Mouse (Mus musculus): ENCODE results near the gene Rnf130. TPM values are rescaled to one million over a fixed set of nuclear protein-coding genes. Genes with fewer than 3 reads are reported as not detected.
A peak's percentile ranks its signal among the peaks of the same experiment; 100 is the strongest.

Rnf130 gene
- polyA plus RNA-seq, 1 experiment from 2014 or later, result 101 TPM

DNA sequence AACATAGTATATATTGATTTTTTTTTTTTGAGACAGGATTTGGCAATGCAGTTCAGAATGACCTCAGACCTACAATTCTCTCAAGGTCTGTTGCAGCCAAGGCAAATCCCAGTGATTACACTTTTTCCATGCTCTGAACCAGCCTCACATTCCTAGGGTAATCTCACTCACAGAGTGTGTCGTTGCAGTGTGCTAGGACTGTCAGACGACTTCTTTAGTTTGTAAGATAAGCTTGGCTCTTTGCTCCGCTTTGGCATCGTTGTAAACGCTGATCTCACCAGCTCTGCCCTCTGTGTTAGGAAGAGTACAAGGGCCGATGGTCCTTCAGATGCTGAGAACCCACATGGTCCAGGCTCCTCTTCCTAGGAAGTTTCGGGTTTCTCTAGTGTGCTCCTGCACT lies 80.9 kb downstream of the Rnf130 start:
- Histone ChIP-seq H3K27me3 (no peaks in the 10 kb centered on the region), H3K9ac (replicated peaks) (no peak overlapping the region), H3K4me1 (replicated peaks) (no peaks in the 10 kb centered on the region), H3K36me3 (peaks cover 37% of the 10 kb centered on the region), H3K9me3 (no peaks in the 10 kb centered on the region), H3K4me3 (replicated peaks) (no peak overlapping the region), H3K4me2 (no peak overlapping the region), H3K27ac (no peak overlapping the region)
- no peak for ATAC-seq (ENCODE audit: insufficient number of reproducible peaks, insufficient read depth, low FRiP score, low TSS enrichment, low read depth)
- 77% methylated on average over 7 of the region's 7 CpGs for WGBS

DNA sequence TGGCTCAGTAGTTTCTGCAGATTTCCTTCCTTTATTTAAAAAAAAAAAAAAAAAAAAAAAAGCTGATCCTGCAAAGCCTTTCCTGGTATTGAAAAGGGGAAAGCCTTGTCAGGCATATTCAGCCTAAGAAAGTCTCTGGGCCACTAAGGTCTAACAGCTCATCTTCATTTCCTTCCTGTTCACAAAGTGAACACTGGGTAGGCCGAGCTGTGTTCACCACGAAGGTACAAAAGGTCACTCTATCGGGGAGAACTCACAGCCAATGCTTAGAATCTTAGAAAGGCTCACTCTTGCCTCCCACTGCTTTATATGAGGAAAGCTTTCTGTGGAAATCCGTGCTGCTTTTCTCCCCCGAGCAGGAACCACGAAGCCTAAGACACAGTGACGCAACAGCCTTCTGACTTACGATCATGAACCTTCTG lies 83.7 kb downstream of the Rnf130 start:
- peaks cover 24% of the 10 kb centered on the region for H3K36me3 ChIP-seq
- H3K9ac ChIP-seq (replicated peaks), result no peak overlapping the region
- ATAC-seq (ENCODE audit: insufficient number of reproducible peaks, insufficient read depth, low FRiP score, low TSS enrichment, low read depth), result no peak
- H3K27me3 ChIP-seq, result no peaks in the 10 kb centered on the region
- no peak overlapping the region for H3K4me2 ChIP-seq
- no peak overlapping the region for H3K4me3 ChIP-seq (replicated peaks)
- no peaks in the 10 kb centered on the region for H3K9me3 ChIP-seq
- H3K4me1 ChIP-seq (replicated peaks), result no peaks in the 10 kb centered on the region
- 0 out of 2 replicates have a peak overlapping the region, but pooled peaks have one; percentile 18 for H3K27ac ChIP-seq
- 75% methylated on average over 8 of the region's 8 CpGs for WGBS

DNA sequence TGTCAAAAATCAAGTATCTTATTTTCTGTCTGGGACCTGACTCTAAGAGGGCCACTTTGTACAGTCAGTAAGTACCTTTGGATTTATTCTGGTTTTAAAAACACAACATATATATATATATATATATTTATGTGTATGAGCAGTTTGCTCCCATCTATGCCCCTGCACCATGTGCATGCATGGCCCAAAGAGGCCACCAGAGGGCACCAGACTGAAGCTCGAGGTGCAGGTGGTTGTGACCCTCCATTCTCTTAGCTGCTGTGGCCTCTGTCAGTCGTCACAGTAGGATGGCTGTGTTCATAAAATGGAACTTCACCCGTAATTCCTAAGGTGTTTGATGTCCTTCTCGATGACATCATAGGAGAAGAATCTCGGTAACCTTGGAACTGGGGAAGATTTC lies 89.2 kb downstream of the Rnf130 start:
- no peak overlapping the region for H3K27ac ChIP-seq
- 23% methylated on average over 5 of the region's 5 CpGs for WGBS
- no peak for ATAC-seq (ENCODE audit: insufficient number of reproducible peaks, insufficient read depth, low FRiP score, low TSS enrichment, low read depth)
- H3K9me3 ChIP-seq, result no peaks in the 10 kb centered on the region
- H3K36me3 ChIP-seq, result peaks cover 7% of the 10 kb centered on the region; the same call in 1 of the 2 replicates
- no peaks in the 10 kb centered on the region for H3K27me3 ChIP-seq
- H3K4me3 ChIP-seq (replicated peaks), result no peak overlapping the region
- no peak overlapping the region for H3K4me2 ChIP-seq
- no peak overlapping the region for H3K9ac ChIP-seq (replicated peaks)
- H3K4me1 ChIP-seq (replicated peaks), result no peaks in the 10 kb centered on the region

DNA sequence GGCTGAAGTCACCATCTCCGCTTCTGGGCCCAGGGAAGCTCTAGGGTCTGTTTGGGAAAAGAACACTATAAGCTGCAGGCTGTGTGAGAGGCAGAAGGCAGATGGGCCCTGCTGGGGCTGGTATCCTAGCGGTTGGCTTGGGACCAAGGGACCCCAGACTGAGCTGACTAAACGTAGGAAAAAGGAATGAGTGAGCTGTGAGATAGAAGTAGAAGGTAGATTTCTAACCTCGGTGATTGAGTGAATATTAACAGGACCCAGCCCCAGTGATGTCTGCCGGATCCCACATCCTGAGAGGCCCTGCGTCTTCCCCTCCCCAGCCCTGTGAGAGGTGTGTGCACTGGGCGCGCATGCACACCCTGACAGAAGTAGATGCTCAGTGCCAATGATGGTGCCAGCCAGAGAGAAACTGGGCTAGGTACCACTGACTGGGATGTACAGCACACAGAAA lies 97.5 kb downstream of the Rnf130 start:
- Histone ChIP-seq H3K4me1 (replicated peaks) (peaks cover 2% of the 10 kb centered on the region; the same call in 1 of the 2 replicates), H3K9ac (replicated peaks) (no peak overlapping the region), H3K9me3 (no peaks in the 10 kb centered on the region), H3K4me3 (replicated peaks) (no peak overlapping the region), H3K4me2 (no peak overlapping the region), H3K27ac (no peak overlapping the region), H3K36me3 (peaks cover 25% of the 10 kb centered on the region), H3K27me3 (no peaks in the 10 kb centered on the region)
- no peak for ATAC-seq (ENCODE audit: insufficient number of reproducible peaks, insufficient read depth, low FRiP score, low TSS enrichment, low read depth)
- WGBS, result 91% methylated on average over 8 of the region's 8 CpGs

DNA sequence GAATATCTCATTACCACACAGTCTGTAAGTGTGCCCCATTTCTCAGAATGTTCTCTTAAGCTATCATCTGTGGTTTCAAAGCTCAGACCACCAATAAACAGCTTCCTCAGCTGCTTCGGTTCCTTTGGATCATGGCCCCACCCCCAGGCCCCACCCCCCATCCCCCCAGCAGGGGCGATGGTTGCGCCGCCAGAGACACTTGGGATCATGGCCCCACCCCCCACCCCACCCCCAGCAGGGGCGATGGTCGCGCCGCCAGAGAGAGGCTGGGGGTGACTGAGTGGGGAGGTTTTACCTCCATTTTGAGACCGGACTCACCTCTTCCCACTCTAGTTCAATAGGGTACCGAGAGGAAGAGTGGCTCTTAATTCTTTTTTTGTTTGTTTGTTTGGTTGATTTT lies 102.6 kb downstream of the Rnf130 start:
- peaks cover 15% of the 10 kb centered on the region for H3K4me1 ChIP-seq (replicated peaks)
- ATAC-seq (ENCODE audit: insufficient number of reproducible peaks, insufficient read depth, low FRiP score, low TSS enrichment, low read depth), result no peak
- H3K9me3 ChIP-seq, result no peaks in the 10 kb centered on the region
- H3K4me2 ChIP-seq, result peak overlapping the region; percentile 52
- 8% methylated on average over 10 of the region's 10 CpGs for WGBS
- H3K36me3 ChIP-seq, result 0 out of 2 replicates have a peak, but pooled peaks cover 3% of the 10 kb centered on the region
- H3K4me3 ChIP-seq (replicated peaks), result peak overlapping the region; percentile 21; the same call in 1 of the 2 replicates
- no peaks in the 10 kb centered on the region for H3K27me3 ChIP-seq
- 0 out of 2 replicates have a peak overlapping the region, but pooled peaks have one; percentile 34 for H3K9ac ChIP-seq (replicated peaks)
- no peak overlapping the region for H3K27ac ChIP-seq

DNA sequence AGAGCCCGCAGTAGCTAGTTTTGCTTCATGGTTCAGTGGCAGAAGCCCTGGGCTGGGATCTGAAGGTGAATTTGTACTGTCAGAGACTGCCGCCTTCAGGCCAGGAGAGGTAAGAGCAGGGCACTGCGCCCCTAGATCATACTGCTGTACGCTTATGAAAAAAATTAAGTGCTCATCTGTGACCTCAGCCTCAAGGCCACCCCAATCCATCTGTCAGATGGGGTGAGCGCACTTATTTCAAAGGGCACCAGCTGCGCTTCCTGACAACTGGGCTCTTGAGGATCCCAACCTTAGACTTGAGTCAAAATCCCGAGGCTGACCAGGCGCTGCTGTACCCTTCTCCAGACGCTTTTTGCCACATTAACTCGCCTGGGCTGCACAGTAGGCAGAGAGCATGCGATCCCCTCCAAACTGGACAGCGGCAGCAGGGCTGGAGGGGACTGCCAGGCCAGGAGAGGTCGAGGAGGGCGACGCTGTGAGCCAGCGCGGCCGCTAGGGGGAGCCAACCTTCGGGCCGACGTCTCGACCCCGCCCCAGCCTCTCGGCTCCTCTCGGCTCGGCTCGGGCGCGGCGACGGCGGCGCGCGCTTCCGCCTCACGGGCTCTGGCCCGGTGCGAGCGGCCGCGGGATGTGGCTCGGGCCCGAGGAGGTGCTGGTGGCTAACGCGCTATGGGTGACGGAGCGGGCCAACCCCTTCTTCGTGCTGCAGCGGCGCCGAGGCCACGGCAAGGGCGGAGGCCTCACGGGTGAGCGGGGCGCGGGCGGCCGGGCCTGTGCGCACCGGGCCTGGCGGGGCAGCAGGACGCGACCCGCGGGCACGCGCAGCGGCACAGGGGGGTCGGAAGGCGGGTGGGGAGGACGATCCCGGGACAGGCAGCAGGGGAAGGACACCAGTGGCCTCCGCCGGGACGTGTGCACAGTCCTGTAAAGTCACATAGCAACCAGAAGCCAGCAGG lies 105.9 kb downstream of the Rnf130 start, which contains the start of gene Tbc1d9b:
Gene Tbc1d9b, plus strand, starts transcription at position 586 of the 956 bp plus-strand sequence.
- peak; percentile 94 for ATAC-seq (ENCODE audit: insufficient number of reproducible peaks, insufficient read depth, low FRiP score, low TSS enrichment, low read depth)
- Histone ChIP-seq H3K4me2 (peak within 1 kb of the TSS; percentile 84), H3K27me3 (no peaks in the 10 kb centered on the region), H3K4me1 (replicated peaks) (peaks cover 15% of the 10 kb centered on the region), H3K9me3 (no peaks in the 10 kb centered on the region), H3K27ac (peak within 1 kb of the TSS; percentile 87), H3K36me3 (peaks cover 9% of the 10 kb centered on the region), H3K4me3 (replicated peaks) (peak within 1 kb of the TSS; percentile 90), H3K9ac (replicated peaks) (peak within 1 kb of the TSS; percentile 98)
- WGBS, result under 1% methylated on average over 69 of the region's 77 CpGs

DNA sequence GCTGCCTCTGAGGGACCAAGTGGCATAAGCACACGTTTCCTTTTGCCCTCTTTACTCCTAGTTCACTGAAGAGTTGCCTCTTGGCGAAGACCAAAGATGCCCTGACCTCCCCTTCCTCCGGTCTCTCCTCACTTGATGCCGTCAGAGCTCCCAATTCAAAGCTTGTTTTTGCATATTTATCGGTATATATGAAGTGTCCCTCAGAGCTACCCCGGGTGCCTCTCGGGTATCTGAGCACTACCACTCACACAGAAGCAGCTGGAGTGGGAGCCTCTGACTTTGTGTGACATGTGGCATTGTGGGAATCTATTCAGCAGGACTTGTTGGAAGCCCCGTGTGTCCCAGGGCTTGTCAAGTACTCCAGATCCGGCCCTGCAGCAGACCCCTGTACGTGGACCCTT lies 106.7 kb downstream of the Rnf130 start:
- H3K9ac ChIP-seq (replicated peaks), result peak overlapping the region; percentile 98
- H3K27ac ChIP-seq, result peak overlapping the region; percentile 87; the same call in 1 of the 2 replicates
- peak overlapping the region; percentile 90 for H3K4me3 ChIP-seq (replicated peaks)
- no peaks in the 10 kb centered on the region for H3K9me3 ChIP-seq
- H3K36me3 ChIP-seq, result peaks cover 16% of the 10 kb centered on the region
- H3K4me1 ChIP-seq (replicated peaks), result peaks cover 15% of the 10 kb centered on the region
- WGBS, result 24% methylated on average over 10 of the region's 10 CpGs
- H3K4me2 ChIP-seq, result peak overlapping the region; percentile 84
- ATAC-seq (ENCODE audit: insufficient number of reproducible peaks, insufficient read depth, low FRiP score, low TSS enrichment, low read depth), result peak; percentile 8; the same call in 1 of the 2 replicates
- no peaks in the 10 kb centered on the region for H3K27me3 ChIP-seq

DNA sequence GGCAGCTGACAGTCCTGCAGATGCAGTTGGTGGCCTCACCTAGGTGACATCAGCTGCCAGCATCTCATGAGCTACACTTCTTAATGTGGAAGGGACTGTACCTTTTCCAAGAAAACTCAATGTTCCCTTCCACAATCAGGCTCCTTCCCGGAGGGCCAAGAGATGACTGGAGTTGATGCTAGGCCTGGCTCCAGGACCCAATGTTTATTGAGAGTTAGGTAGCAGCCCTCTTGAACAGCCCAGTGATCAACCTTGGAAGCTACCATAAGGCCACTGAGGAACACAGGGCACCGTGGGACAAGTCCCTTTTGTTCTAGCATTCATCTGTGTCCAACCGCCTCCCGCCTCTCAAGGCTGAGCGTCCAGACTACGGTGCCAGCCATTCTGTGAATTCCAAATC lies 107.1 kb downstream of the Rnf130 start:
- peak overlapping the region; percentile 98 for H3K9ac ChIP-seq (replicated peaks)
- H3K9me3 ChIP-seq, result no peaks in the 10 kb centered on the region
- H3K4me1 ChIP-seq (replicated peaks), result peaks cover 15% of the 10 kb centered on the region
- peaks cover 21% of the 10 kb centered on the region for H3K36me3 ChIP-seq
- H3K27ac ChIP-seq, result no peak overlapping the region
- whole genome bisulfite sequencing, result 93% methylated on average over 6 of the region's 6 CpGs
- no peak for ATAC-seq (ENCODE audit: insufficient number of reproducible peaks, insufficient read depth, low FRiP score, low TSS enrichment, low read depth)
- H3K27me3 ChIP-seq, result no peaks in the 10 kb centered on the region
- H3K4me2 ChIP-seq, result peak overlapping the region; percentile 84
- peak overlapping the region; percentile 90 for H3K4me3 ChIP-seq (replicated peaks)

DNA sequence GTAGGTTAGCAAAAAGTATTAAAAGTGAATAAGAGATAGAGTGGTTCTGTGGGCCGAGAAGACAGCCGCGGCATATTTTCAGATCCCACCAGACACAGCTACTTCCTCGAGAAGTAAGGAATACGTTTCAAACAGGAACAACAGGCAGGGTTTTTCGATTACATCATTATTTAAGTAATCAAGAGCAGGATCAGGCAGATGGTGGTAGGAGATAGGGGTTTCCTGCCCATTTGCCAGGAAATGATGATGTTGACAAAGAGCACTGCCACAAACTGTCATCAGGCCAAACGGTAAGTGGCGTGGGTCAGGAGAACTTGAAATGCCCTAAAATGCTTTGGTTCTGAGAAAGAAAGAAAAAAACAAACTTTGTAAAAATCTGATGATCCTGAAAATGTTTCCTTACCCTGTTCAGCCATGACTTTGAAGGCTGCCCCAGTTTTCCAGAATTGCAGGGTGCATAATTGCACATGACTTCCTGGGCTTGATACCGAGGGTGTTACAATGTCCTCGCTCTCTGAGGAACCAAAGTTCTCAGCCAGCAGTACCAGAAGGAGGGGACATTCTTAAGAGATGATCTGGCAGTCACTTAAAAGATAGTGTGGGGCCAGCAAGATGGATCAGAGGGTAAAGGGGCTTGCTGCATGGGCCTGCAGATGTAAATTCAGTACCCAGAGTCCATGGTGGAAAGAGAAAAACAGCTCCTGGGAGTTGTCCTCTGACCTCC lies 109.2 kb downstream of the Rnf130 start:
- WGBS, result 83% methylated on average over 10 of the region's 10 CpGs
- no peaks in the 10 kb centered on the region for H3K9me3 ChIP-seq
- no peak overlapping the region for H3K4me3 ChIP-seq (replicated peaks)
- no peak for ATAC-seq (ENCODE audit: insufficient number of reproducible peaks, insufficient read depth, low FRiP score, low TSS enrichment, low read depth)
- peaks cover 39% of the 10 kb centered on the region for H3K36me3 ChIP-seq
- H3K4me2 ChIP-seq, result no peak overlapping the region
- H3K27me3 ChIP-seq, result no peaks in the 10 kb centered on the region
- no peak overlapping the region for H3K27ac ChIP-seq
- H3K9ac ChIP-seq (replicated peaks), result no peak overlapping the region
- peaks cover 10% of the 10 kb centered on the region for H3K4me1 ChIP-seq (replicated peaks)

DNA sequence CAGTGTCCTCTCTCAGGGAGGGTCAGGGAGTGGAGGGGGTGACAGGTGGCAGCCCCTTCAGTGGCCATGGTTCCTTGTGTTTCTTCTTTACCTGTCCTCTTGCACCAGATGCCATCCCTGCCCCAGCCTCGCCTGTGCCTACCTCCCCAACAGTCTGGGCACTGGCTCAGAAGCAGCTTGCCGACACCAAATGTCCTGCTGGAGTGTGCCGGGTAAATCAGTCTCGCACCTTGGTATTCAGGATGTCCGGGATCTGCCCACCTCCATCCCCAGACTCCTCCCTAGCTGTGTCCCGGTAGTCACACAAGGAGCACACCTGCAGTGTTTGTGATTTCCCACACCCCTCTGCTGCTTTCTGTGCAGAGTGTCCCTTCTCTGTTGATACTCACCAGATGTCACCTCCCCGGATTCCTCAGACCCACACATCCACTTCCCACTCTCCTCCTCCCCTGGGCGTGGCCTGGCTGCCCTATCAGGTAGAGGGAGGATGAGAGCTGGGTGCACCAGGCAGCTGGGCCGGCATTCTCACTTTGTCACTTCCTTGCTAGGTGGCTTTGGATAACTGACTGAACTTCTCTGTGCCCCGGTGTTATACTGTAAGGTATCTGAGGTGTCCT lies 113.2 kb downstream of the Rnf130 start:
- H3K27ac ChIP-seq, result no peak overlapping the region
- H3K27me3 ChIP-seq, result no peaks in the 10 kb centered on the region
- WGBS, result 55% methylated on average over 10 of the region's 10 CpGs
- H3K4me1 ChIP-seq (replicated peaks), result no peaks in the 10 kb centered on the region
- ATAC-seq (ENCODE audit: insufficient number of reproducible peaks, insufficient read depth, low FRiP score, low TSS enrichment, low read depth), result no peak
- peaks cover 76% of the 10 kb centered on the region for H3K36me3 ChIP-seq
- no peak overlapping the region for H3K4me3 ChIP-seq (replicated peaks)
- H3K4me2 ChIP-seq, result no peak overlapping the region
- no peaks in the 10 kb centered on the region for H3K9me3 ChIP-seq
- no peak overlapping the region for H3K9ac ChIP-seq (replicated peaks)

DNA sequence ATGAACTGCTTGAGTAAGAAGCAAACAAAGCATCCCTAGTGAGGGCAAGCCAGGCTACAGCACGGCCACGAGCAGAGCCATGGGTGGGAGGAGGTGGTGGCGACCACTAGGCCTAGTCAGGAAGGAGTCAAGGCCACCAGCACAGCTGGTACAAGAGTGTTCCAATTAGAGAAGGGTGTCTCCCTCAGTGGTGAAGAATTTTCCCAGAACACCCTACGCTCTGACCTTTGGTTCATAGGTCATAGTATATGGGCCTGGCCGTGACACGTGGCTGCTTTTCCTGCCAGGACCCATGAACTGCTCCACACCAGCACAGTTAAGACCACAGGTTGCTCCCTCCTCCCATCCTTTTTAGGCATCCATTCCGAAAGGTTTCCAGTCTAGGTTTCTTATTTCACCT lies 114.4 kb downstream of the Rnf130 start:
- WGBS, result 74% methylated on average over 7 of the region's 7 CpGs
- no peak overlapping the region for H3K4me2 ChIP-seq

More for the DNA sequence above, 114.4 kb downstream of the Rnf130 start:
- H3K36me3 ChIP-seq, result peaks cover 86% of the 10 kb centered on the region
- no peaks in the 10 kb centered on the region for H3K27me3 ChIP-seq
- no peak overlapping the region for H3K4me3 ChIP-seq (replicated peaks)
- no peak overlapping the region for H3K9ac ChIP-seq (replicated peaks)
- no peak overlapping the region for H3K27ac ChIP-seq
- no peaks in the 10 kb centered on the region for H3K9me3 ChIP-seq
- no peaks in the 10 kb centered on the region for H3K4me1 ChIP-seq (replicated peaks)
- ATAC-seq (ENCODE audit: insufficient number of reproducible peaks, insufficient read depth, low FRiP score, low TSS enrichment, low read depth), result no peak
